Mouse (Mus musculus) hindbrain, embryonic 16.5 days (tissue): ENCODE results near the gene Hoxa3. TPM values are rescaled to one million over a fixed set of nuclear protein-coding genes. Genes with fewer than 3 reads are reported as not detected.

Experiments
- ATAC-seq: fragments of 200-750 bp; cut with Nextera tagmentation; 2 replicates; pipeline ENCODE4 v1.8.0; 2017; ENCODE audit warnings: moderate TSS enrichment, moderate library complexity
- H3K27ac ChIP-seq: fragments of 300-500 bp; sonication (generic); 2 replicates; pipeline ENCODE4 v1.5.1; 2014; ENCODE audit warnings: low read depth, mild to moderate bottlenecking, control low read depth, low read length, moderate library complexity
- H3K27me3 ChIP-seq: fragments of 300-500 bp; sonication (generic); replicated peaks from 2 replicates; pipeline ENCODE4 v1.6.1; 2014; ENCODE audit warnings: low read length; ENCODE audit not compliant: control insufficient read depth, insufficient read depth
- H3K36me3 ChIP-seq: fragments of 300-500 bp; sonication (generic); 2 replicates; pipeline ENCODE4 v1.6.1; 2014; ENCODE audit warnings: mild to moderate bottlenecking, low read length, moderate library complexity, mixed read lengths; ENCODE audit not compliant: control insufficient read depth, insufficient read depth
- H3K4me1 ChIP-seq: fragments of 300-500 bp; sonication (generic); 2 replicates; pipeline ENCODE4 v1.6.1; 2014; ENCODE audit warnings: low read depth, low read length; ENCODE audit not compliant: control insufficient read depth, insufficient read depth
- H3K4me2 ChIP-seq: fragments of 300-500 bp; sonication (generic); 2 replicates; pipeline ENCODE4 v1.6.1; 2014; ENCODE audit warnings: mild to moderate bottlenecking, low read length, control low read depth, moderate library complexity
- H3K4me3 ChIP-seq: fragments of 300-500 bp; sonication (generic); 2 replicates; pipeline ENCODE4 v1.5.1; 2014; ENCODE audit warnings: mild to moderate bottlenecking, low read length, control low read depth, moderate library complexity
- H3K9ac ChIP-seq: fragments of 300-500 bp; sonication (generic); 2 replicates; pipeline ENCODE4 v1.6.1; 2014; ENCODE audit warnings: low read depth, mild to moderate bottlenecking, control low read depth, low read length, moderate library complexity
- H3K9me3 ChIP-seq: fragments of 300-500 bp; sonication (generic); 2 replicates; pipeline ENCODE4 v1.6.1; 2014; ENCODE audit warnings: mild to moderate bottlenecking, low read length, moderate library complexity; ENCODE audit not compliant: control insufficient read depth
- WGBS: fragments of 180-500 bp; shearing (Covaris S2); extraction: QIAGEN DNeasy Blood & Tissue Kit; methylation state at CpG from one replicate; pipeline ENCODE4 v1.1.7; 2014; 5-methylcytosine and 5-hydroxymethylcytosine counted together
- polyA plus RNA-seq: library from polyadenylated mRNA; unstranded; fragments of >200 nt; fragmentation: Nextera tagmentation; extraction: Ambion mirVana; gene quantifications from 2 replicates; pipeline ENCODE4 v1.2.1, GENCODE M21; 2015

Hoxa3 gene
- polyA plus RNA-seq, 1 experiment from 2014 or later = 12.9 TPM

- Histone ChIP-seq H3K27me3 (peaks cover 29% of the 10 kb centered on the region), H3K4me1 (no peaks in the 10 kb centered on the region; the same call in 1 of the 2 replicates), H3K27ac (peak within 1 kb of the TSS; percentile 90), H3K4me2 (peak within 1 kb of the TSS; percentile 64), H3K9me3 (no peaks in the 10 kb centered on the region), H3K4me3 (peak within 1 kb of the TSS; percentile 52), H3K9ac (peak within 1 kb of the TSS; percentile 69), H3K36me3 (no peaks in the 10 kb centered on the region)
- ATAC-seq = no peak
- 1% methylated on average over 36 of the region's 36 CpGs for WGBS
These were observed 35.9 kb downstream of the Hoxa3 start, which contains the start of gene 5730596B20Rik for GRCm38 (mm10) chr6:52177061-52177735. TSS of gene 5730596B20Rik (plus strand) at chr6:52177498.

DNA sequence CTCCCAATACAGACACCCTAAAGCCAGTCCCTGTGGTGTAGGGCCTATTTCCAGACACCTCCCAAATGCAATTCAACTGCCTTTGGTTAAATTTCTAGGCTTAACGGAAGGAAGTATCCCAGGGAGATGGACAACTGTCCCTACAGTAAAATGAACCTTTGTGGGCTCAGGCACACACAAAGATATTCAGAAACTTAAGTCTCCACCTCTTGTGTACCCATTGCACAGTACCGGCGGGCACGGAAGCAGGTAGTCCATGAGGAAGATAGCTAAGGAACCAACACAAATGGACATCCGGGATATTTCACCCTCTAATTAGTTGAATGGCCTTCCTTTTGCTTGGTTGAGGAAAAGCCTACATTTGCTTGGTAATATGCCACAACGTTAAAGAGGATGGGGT lies 36.7 kb downstream of the Hoxa3 start:
- ATAC-seq = no peak
- H3K27ac ChIP-seq = peak overlapping the region; percentile 90
- peak overlapping the region; percentile 69 for H3K9ac ChIP-seq
- peaks cover 34% of the 10 kb centered on the region for H3K27me3 ChIP-seq
- H3K4me1 ChIP-seq = peaks cover 5% of the 10 kb centered on the region; the same call in 1 of the 2 replicates
- no peaks in the 10 kb centered on the region for H3K9me3 ChIP-seq
- H3K36me3 ChIP-seq = no peaks in the 10 kb centered on the region
- H3K4me2 ChIP-seq = peak overlapping the region; percentile 64
- WGBS = under 1% methylated on average over 6 of the region's 6 CpGs
- H3K4me3 ChIP-seq = peak overlapping the region; percentile 52

DNA sequence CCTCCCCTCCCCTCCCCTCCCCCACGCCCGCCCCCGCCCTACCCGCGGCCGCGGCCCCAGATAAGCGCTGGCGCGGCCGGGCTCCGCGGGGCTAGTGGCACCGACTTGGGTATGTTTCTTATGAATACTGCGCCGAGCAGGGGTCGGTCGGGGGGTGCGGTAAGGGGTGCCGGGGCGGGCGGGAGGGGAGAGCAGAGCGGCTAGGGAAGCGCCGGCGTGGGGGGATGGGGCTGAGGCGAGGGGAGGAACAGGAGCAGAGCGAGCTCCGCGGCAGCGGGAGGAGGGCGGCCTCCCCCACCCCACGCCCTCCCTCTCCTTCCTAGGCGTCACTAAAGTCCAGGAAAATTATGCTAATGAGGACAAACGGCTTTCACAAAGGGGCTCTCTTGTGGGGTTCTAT lies 37.3 kb downstream of the Hoxa3 start:
- Histone ChIP-seq H3K27ac (peak overlapping the region; percentile 90), H3K27me3 (peaks cover 31% of the 10 kb centered on the region), H3K9ac (peak overlapping the region; percentile 69), H3K4me1 (peaks cover 5% of the 10 kb centered on the region; the same call in 1 of the 2 replicates), H3K4me2 (peak overlapping the region; percentile 64), H3K9me3 (no peaks in the 10 kb centered on the region), H3K36me3 (no peaks in the 10 kb centered on the region), H3K4me3 (peak overlapping the region; percentile 52)
- WGBS = 1% methylated on average over 17 of the region's 35 CpGs
- ATAC-seq = peak; percentile 43

DNA sequence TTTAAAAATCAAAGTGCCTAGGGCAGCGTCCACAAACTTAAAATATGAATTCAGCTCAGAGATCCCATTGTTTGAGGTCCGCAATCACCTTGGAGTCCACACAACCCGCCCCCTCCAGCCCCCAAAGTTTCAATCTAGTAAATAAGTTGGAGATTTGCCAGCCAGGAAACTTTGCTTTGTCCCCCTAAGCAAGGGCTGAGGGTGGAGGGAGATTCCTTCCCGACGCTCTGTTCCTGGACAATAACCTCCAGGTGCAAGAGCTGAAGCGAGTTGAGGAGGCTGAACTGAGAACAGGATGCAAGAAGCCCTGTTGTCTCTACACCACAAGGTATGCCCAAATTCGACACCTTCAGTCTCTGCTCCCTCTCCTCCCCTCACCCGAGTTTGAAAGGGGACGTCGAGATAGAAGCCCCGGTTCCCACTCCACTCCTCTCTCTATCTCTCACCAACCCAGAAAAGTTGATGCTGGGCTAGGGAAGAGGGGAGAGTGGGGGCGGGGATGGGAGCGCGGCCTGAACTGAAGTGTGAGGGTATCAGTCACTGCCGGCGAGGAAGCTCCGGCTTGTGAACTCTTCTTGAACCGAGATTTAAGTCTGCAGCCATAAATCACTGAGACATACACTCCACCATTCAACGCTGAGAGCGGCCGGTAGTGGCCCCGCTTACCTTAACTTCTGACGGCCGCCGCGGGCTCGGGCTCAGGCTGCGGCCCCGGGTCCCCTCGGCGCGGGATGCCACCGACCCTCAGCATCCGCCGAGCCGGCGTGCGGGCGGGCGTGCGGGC lies 38.0 kb downstream of the Hoxa3 start:
- 0 out of 2 replicates have a peak, but pooled peaks have one; percentile 2 for ATAC-seq
- Histone ChIP-seq H3K27me3 (peaks cover 31% of the 10 kb centered on the region), H3K9me3 (no peaks in the 10 kb centered on the region), H3K4me1 (peaks cover 5% of the 10 kb centered on the region), H3K27ac (peak overlapping the region; percentile 90), H3K4me3 (peak overlapping the region; percentile 52), H3K4me2 (peak overlapping the region; percentile 64), H3K9ac (peak overlapping the region; percentile 69), H3K36me3 (no peaks in the 10 kb centered on the region)
- WGBS = under 1% methylated on average over 35 of the region's 41 CpGs

GRCm38 (mm10) chr6:52173648-52174047 lies 39.5 kb downstream of the Hoxa3 start:
- H3K4me2 ChIP-seq = peak overlapping the region; percentile 69
- H3K36me3 ChIP-seq = no peaks in the 10 kb centered on the region
- peaks cover 22% of the 10 kb centered on the region for H3K27me3 ChIP-seq
- peaks cover 8% of the 10 kb centered on the region for H3K4me1 ChIP-seq
- ATAC-seq = no peak
- H3K4me3 ChIP-seq = peak overlapping the region; percentile 34
- H3K9ac ChIP-seq = no peak overlapping the region; the same call in 1 of the 2 replicates
- H3K9me3 ChIP-seq = no peaks in the 10 kb centered on the region
- 4% methylated on average over 4 of the region's 4 CpGs for WGBS
- peak overlapping the region; percentile 59 for H3K27ac ChIP-seq

DNA sequence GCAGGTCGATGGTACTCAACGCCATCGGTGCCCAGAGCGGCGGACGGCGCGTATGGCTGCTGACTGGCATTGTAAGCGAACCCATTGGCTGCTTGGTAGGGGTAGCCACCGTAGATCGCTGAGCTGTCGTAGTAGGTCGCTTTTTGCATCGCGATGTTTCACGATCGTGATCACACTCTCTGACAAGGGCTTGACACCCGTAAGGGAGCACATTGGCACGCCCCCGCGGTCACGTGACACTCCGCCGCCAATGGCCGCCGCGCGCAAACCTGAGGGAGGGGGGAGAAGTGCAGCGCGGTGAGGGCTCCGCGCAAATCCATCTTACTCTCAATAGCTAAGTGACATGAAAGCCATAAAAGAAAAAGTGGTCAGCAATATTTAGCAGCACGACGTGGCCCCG lies 40.6 kb downstream of the Hoxa3 start:
- Histone ChIP-seq H3K4me1 (peaks cover 8% of the 10 kb centered on the region), H3K36me3 (no peaks in the 10 kb centered on the region), H3K27ac (peak overlapping the region; percentile 91), H3K4me2 (peak overlapping the region; percentile 69), H3K9ac (peak overlapping the region; percentile 60), H3K4me3 (peak overlapping the region; percentile 34), H3K9me3 (no peaks in the 10 kb centered on the region), H3K27me3 (peaks cover 20% of the 10 kb centered on the region)
- peak; percentile 90 for ATAC-seq
- under 1% methylated on average over 35 of the region's 35 CpGs for WGBS

- H3K27me3 ChIP-seq = peaks cover 20% of the 10 kb centered on the region
- WGBS = 7% methylated on average over 7 of the region's 7 CpGs
- no peak; the same call in 1 of the 2 replicates for ATAC-seq
- no peaks in the 10 kb centered on the region for H3K36me3 ChIP-seq
- no peaks in the 10 kb centered on the region for H3K9me3 ChIP-seq
- peak overlapping the region; percentile 60 for H3K9ac ChIP-seq
- H3K4me1 ChIP-seq = peaks cover 8% of the 10 kb centered on the region
- H3K4me3 ChIP-seq = peak overlapping the region; percentile 34
- peak overlapping the region; percentile 91 for H3K27ac ChIP-seq
- H3K4me2 ChIP-seq = peak overlapping the region; percentile 69
These were observed 41.2 kb downstream of the Hoxa3 start for GRCm38 (mm10) chr6:52171938-52172337.

DNA sequence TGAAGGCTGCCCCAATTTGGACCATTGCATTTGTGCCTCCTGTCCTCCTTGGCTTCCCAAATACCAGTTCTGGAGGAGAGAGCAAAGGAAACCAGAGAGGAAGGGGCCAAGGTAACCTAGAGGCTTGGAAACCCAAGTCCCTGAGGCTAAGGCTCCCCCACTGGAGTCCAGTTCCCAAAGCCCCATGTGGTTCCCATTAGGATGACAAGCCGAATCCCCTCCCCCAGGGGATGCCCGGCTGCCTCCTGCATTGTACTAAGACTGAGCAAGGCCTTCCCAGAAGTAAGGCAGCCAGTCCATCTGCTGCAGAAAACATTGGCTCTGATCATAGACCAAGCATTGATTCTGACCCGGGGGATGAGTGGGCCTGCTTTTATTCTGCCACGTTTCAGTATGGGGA lies 41.8 kb downstream of the Hoxa3 start:
- Histone ChIP-seq H3K4me3 (0 out of 2 replicates have a peak overlapping the region, but pooled peaks have one; percentile 0), H3K36me3 (no peaks in the 10 kb centered on the region), H3K4me2 (peak overlapping the region; percentile 69), H3K27me3 (peaks cover 20% of the 10 kb centered on the region), H3K27ac (peak overlapping the region; percentile 91), H3K4me1 (peaks cover 8% of the 10 kb centered on the region), H3K9ac (peak overlapping the region; percentile 60), H3K9me3 (no peaks in the 10 kb centered on the region)
- WGBS = 4% methylated on average over 4 of the region's 4 CpGs
- ATAC-seq = no peak

GRCm38 (mm10) chr6:52170898-52171223 lies 42.3 kb downstream of the Hoxa3 start:
- peak overlapping the region; percentile 10 for H3K4me3 ChIP-seq
- H3K27me3 ChIP-seq = peaks cover 20% of the 10 kb centered on the region
- H3K27ac ChIP-seq = peak overlapping the region; percentile 91
- H3K36me3 ChIP-seq = no peaks in the 10 kb centered on the region
- 7% methylated on average over 5 of the region's 5 CpGs for WGBS
- ATAC-seq = no peak
- no peaks in the 10 kb centered on the region for H3K9me3 ChIP-seq
- H3K4me2 ChIP-seq = peak overlapping the region; percentile 39
- peak overlapping the region; percentile 64 for H3K9ac ChIP-seq
- peaks cover 8% of the 10 kb centered on the region for H3K4me1 ChIP-seq
